Mouse (Mus musculus): ENCODE data around the gene Tnpo1.
A peak's percentile ranks its signal among the peaks of the same experiment; 100 is the strongest.

Tnpo1 gene

DNA sequence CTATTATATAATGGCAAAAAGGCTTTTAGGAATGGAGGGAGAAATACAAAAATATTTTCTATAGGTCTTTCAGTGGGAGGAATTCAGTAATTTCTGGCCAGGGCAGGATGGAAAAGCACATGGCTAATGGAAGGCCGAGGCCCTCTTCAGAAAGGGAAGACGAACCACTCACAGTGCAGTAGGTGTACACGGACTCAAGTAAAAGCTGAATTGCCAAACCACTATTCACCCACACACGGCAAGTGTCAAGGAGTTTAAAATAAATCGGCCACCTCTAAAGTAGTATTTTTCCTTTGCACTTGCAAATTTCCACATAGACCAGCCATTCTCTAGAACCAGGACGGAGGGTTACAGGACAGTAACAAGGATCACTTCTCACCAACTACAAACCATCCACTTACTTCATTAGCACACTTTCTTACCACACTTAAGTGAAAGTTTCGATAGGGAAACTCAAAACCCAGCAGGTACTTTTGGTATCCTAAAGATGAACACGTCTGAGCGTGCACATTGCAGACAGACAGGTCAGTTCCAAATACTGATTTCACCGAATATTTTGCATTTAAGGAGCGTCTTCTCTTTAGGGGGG is 1.2 kb downstream of the Tnpo1 start:
- no peak for DNase-seq

- DNase-seq, result no peak
Measured at GRCm38 (mm10) chr13:98922806-98923205, 3.4 kb downstream of the Tnpo1 start.

GRCm38 (mm10) chr13:98921276-98921675 is 4.9 kb downstream of the Tnpo1 start:
- DNase-seq, result no peak

GRCm38 (mm10) chr13:98920300-98920699 is 5.9 kb downstream of the Tnpo1 start:
- no peak for DNase-seq

DNA sequence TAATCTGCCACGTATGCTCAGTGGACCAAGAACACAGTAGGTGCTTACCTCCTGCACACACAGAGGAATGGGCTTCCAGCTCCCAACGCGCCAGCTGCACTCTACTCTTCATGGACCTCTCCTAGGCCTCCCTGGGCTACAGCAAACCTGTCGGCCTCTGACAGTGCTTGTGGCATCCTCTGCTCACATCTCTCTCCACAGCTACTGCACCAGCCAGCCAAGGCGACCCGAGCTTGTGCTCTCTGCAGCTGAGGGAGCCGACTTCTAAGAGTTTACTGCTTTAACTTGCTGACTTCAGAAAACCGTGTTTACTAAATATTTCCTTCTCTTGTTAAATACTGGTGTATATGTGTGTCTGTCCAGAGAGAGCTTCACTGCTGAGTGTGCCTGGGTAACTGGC is 6.5 kb downstream of the Tnpo1 start:
- DNase-seq, result no peak

DNA sequence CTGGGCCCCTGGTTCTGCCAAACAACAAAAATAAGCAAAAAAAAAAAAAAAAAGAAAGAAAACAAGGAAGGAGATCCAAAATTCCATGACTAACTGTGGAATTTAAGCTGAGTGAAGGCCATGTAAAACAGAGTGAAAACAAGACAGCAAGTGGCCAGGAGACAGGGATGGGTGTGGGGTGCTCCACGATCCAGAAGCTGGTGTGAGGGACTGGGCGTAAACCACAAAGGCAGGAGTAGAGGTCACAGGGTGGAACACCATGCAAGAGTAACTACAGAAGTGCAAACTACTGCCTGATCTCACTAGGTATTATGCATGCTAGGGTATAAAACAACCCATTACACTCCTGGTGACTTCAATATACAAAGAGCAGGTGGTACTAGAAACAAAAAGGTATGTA is 8.3 kb downstream of the Tnpo1 start:
- DNase-seq, result no peak

- DNase-seq, result no peak
Measured at GRCm38 (mm10) chr13:98915591-98915990, 10.6 kb downstream of the Tnpo1 start.

- DNase-seq, result no peak
Measured at GRCm38 (mm10) chr13:98914844-98915212, 11.4 kb downstream of the Tnpo1 start.

DNA sequence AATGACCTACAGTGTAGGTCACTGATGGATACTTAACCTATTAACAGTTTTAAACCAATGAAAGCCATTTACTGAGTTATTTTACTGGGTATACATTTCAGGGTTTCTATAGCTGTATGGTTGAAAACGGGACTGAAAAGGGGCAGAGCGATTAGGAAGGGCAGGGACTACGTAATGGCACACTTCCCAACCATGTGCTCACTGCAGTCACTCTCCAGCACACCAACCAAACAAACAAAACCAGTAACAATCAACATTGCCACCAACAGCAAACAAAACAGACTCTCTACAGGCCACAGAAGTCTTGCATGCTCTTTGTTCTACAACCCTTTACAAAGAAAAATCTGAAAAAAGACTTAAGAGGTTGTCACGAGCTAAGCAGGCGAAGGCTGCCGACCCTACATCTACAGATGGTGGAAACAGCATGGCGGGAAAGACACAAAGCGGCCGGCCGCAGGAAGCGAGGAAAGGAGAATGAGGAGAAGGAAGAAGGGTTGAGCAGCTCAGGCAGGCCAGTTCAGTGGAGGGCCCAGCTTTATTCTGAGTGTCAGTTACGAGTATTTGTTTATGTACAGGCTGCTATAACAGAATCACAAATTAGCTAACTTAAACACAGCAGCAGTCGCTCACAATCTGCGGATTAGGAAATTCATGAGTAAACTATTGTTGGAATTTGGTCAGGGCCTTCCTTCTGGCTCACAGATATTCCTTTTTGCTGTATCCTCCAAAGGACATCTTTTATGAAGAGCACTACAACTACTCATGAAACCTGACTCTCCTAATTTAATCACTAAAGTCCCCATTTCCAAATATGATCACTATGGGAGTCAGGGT is 12.0 kb downstream of the Tnpo1 start:
- DNase-seq, result no peak

DNA sequence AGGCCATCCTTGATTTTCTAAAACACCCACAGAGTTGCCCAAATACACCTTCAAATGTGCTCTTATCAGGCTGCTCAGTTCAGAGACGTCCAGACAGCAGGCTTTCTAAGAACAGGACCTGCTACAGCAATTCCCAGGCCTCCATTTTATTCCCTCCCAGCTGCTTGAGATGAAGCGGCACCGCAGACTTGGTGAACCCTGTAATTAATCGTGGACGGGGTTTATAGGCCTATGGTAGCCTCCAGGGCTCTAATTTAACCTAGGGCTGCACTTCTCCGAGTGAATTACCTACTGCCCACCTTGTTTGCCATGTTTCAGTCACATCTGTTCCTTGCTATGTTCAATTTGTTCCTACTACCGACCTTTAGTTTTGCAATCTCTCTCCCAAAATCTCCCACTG is 13.0 kb downstream of the Tnpo1 start:
- no peak for DNase-seq

DNA sequence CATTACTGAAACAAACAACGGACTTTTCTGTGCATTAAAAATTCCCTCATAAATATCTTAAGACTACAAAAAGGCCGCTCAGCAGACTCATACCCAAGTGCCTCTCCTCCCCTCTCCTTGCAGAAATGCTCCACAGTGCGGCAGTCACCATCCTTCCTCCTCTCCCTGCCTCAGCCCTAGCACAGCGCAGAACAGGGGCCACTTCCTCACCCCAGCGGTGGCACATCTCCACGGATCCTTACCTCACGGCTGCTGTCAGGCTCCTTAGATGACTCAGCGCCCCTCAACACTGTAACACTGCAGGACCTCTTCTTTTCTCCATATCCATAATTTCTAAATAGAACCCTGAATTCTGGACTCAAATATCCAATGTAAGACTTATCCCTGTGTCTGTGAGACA is 13.6 kb downstream of the Tnpo1 start:
- DNase-seq, result no peak

DNA sequence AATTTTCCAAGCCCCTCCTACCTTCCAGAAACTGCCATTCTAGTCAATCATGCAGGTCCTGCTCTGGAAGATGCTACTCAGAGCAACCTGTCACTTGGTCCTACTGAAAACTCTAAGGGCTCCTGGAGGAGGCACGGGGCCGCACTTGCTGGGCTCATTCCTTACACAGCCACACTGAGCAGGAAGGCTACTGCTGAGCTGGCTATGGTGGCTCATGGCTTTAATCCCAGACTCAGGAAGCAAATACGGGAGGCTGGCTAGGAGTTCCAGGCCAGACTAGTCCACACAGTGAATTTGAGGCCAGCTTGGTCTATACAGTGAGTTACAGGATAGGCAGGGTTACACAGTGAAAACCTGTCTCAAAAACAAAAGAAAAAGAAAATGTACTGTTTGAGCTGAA is 15.4 kb downstream of the Tnpo1 start:
- DNase-seq, result peak; percentile 36 to 47

GRCm38 (mm10) chr13:98904608-98905007 is 21.6 kb downstream of the Tnpo1 start:
- no peak for DNase-seq

- DNase-seq, result no peak
Measured at GRCm38 (mm10) chr13:98902366-98903025, 23.7 kb downstream of the Tnpo1 start.

- no peak for DNase-seq
Measured at GRCm38 (mm10) chr13:98899550-98899949, 26.6 kb downstream of the Tnpo1 start.

GRCm38 (mm10) chr13:98897577-98897976 is 28.6 kb downstream of the Tnpo1 start:
- DNase-seq, result no peak

DNA sequence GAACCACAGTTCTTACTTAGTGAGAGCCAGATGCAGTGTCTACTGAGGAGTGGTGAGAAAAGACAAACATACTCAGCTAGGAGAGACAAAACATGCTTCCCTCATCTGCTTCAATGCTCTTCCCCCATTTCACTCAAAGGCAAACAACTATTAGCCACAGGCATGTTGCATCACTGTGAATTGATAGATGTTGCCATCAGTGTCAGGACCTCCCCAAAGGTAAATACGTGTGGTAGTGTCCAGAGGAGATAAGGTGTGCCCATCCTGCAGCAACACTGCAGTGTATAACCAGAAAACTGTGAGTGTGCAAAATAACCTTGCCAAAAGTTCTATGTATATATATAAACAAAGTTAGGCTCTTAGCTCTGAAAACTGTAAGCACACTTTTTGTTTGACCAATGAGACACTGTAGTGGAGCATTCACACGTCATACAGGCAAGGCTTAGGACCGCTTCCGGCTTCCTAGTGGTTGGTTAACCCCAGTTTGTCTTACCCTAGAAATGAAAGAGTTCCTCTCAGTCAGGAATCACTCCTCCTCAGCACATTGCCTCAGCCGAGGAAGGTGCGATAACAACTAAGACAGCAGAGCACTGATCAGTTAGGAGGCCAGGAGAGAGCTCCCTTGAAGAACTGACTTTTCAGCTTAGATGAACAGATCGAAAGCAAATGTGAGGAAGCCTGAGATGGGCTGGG is 29.6 kb downstream of the Tnpo1 start:
- DNase-seq, result no peak

- no peak for DNase-seq
Measured at GRCm38 (mm10) chr13:98896013-98896412, 30.2 kb downstream of the Tnpo1 start.

GRCm38 (mm10) chr13:98894900-98895299 is 31.3 kb downstream of the Tnpo1 start:
- no peak for DNase-seq

DNA sequence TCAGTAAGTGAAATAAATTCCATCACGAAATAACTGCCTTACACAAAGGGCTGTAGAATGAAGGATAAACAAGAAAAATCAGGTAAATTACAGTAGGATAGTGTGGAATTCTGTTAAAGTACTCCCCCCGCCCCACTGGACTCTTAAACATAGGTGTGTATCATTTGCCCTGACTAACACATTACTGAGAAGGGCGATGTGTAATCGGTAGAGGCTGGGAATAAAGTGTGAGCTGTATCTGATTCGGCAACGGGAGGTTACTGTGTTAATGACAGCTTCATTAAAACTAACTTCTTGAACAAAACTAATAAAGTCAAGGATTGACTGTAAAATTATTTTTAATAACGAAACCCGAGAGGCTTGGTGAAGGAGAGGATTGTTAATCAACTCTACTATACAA is 34.7 kb downstream of the Tnpo1 start:
- DNase-seq, result no peak

- peak; percentile 91 to 93 for DNase-seq
Measured at GRCm38 (mm10) chr13:98890871-98891219, 35.3 kb downstream of the Tnpo1 start.

GRCm38 (mm10) chr13:98890137-98890870 is 35.9 kb downstream of the Tnpo1 start:
- DNase-seq, result peak; percentile 45 to 60

- DNase-seq, result no peak
Measured at GRCm38 (mm10) chr13:98889211-98889610, 37.0 kb downstream of the Tnpo1 start.

All from cerebellum, postnatal 36 days (tissue).